Mouse (Mus musculus) kidney, adult 8-10 months (tissue): ENCODE results near the gene Bbof1.

Experiments used
- DNase-seq, 2 experiments: peaks; one replicate each; pipeline ENCODE4 v3.0.0; 2022

Gene Bbof1

GRCm38 (mm10) chr12:84408819-84409507 is at the start of gene Bbof1, which contains the start of gene Entpd5:
Gene Bbof1 (plus strand): TSS chr12:84409071.
Gene Entpd5 (minus strand): TSS chr12:84409029.
- DNase-seq = peak; percentile 84 to 88

GRCm38 (mm10) chr12:84361555-84362489 is 47.0 kb upstream of the Bbof1 start, which contains the start of the genes Coq6 and Fam161b:
Gene Coq6 (plus strand): TSS chr12:84361657.
Gene Fam161b (minus strand): TSS chr12:84361833.
- DNase-seq = peak; percentile 96 to 97

GRCm38 (mm10) chr12:84362872-84363271 is 46.0 kb upstream of the Bbof1 start:
- DNase-seq = no peak

GRCm38 (mm10) chr12:84364291-84364690 is 44.6 kb upstream of the Bbof1 start:
- DNase-seq = no peak

- no peak for DNase-seq
Measured at GRCm38 (mm10) chr12:84365137-84365536, 43.7 kb upstream of the Bbof1 start.

GRCm38 (mm10) chr12:84366971-84367370 is 41.9 kb upstream of the Bbof1 start:
- DNase-seq = no peak

- DNase-seq = no peak
Measured at GRCm38 (mm10) chr12:84371647-84372046, 37.2 kb upstream of the Bbof1 start.

GRCm38 (mm10) chr12:84373831-84374481 is 34.9 kb upstream of the Bbof1 start:
- no peak for DNase-seq

- DNase-seq = no peak
Measured at GRCm38 (mm10) chr12:84382369-84382768, 26.5 kb upstream of the Bbof1 start.

- DNase-seq = peak; percentile 86 to 94
Measured at GRCm38 (mm10) chr12:84384644-84385081, 24.2 kb upstream of the Bbof1 start.

GRCm38 (mm10) chr12:84385408-84385807 is 23.5 kb upstream of the Bbof1 start:
- DNase-seq = no peak

GRCm38 (mm10) chr12:84388097-84388496 is 20.8 kb upstream of the Bbof1 start:
- peak; percentile 65 to 77 for DNase-seq

- no peak for DNase-seq
Measured at GRCm38 (mm10) chr12:84388774-84389400, 20.0 kb upstream of the Bbof1 start.

GRCm38 (mm10) chr12:84390336-84390735 is 18.5 kb upstream of the Bbof1 start:
- no peak for DNase-seq

GRCm38 (mm10) chr12:84392681-84393080 is 16.2 kb upstream of the Bbof1 start:
- no peak for DNase-seq

GRCm38 (mm10) chr12:84393847-84394246 is 15.0 kb upstream of the Bbof1 start:
- DNase-seq = no peak

GRCm38 (mm10) chr12:84396947-84397679 is 11.8 kb upstream of the Bbof1 start:
- no peak for DNase-seq

- no peak for DNase-seq
Measured at GRCm38 (mm10) chr12:84397685-84398084, 11.2 kb upstream of the Bbof1 start.

GRCm38 (mm10) chr12:84398629-84399028 is 10.2 kb upstream of the Bbof1 start:
- no peak for DNase-seq

- no peak for DNase-seq
Measured at GRCm38 (mm10) chr12:84399135-84399534, 9.7 kb upstream of the Bbof1 start.

- DNase-seq = peak; percentile 66 to 76
Measured at GRCm38 (mm10) chr12:84399663-84400062, 9.2 kb upstream of the Bbof1 start.

- DNase-seq = no peak
Measured at GRCm38 (mm10) chr12:84400068-84400467, 8.8 kb upstream of the Bbof1 start.
